Mouse (Mus musculus) lung, postnatal 4 days (tissue): ENCODE data around the gene Trim67.

Experiments
- DNase-seq, 2 experiments: peaks; one replicate each; pipeline ENCODE4 v3.0.0; 2021

Trim67 gene

DNA sequence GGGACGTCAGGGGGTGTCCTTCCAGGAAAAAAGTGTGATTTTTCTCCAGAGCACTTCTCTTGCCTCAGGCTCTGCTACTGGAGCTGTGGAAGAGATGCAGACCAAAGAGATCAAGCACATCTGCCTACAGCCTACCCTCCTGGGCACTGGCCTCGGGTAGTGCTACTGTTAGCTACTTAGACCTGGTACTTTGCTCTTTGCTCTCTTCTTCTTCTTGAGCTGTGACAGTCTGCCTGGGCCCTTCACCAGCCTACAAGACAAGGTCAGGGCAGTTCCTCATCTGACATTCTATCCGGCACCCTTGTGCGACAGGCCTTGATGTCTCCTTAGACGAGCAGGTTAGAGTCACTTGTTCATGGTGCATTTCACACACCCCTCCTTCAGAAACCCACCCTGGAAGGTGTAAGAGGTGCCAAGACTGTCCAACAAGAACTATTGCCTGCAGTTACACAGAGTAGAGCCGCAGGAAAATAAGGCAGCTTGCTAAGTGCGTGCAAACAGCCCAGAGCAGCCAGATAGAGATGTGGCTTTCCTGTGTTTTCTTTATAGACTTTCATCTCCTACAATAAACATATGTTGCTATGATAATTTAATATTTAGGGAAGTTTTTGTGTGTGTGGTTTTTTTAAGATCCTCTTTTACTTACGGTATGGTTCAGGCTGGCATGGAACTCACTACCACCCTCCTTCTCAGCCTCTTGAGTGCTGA lies 3.0 kb downstream of the Trim67 start:
- no peak for DNase-seq

DNA sequence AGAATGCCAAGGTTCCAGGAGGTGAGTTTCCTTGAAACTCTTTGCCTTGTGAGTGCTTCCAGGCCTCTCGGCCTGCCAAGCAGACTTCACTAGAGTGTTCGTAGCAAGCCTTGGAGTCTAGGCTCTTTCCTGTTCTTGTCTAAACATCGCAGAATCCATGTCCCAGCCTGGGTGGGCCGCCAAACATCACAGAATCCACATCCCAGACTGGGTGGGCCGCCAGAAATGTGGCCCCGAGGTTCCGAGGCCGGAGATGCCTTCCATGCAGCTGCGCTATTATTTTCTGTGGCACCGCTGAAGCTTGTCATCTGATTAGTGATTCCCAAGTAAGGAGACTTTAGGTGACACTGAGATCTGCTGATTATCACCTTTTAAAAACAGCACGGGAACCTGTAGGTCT lies 7.7 kb downstream of the Trim67 start:
- peak; percentile 38 to 68 for DNase-seq

DNA sequence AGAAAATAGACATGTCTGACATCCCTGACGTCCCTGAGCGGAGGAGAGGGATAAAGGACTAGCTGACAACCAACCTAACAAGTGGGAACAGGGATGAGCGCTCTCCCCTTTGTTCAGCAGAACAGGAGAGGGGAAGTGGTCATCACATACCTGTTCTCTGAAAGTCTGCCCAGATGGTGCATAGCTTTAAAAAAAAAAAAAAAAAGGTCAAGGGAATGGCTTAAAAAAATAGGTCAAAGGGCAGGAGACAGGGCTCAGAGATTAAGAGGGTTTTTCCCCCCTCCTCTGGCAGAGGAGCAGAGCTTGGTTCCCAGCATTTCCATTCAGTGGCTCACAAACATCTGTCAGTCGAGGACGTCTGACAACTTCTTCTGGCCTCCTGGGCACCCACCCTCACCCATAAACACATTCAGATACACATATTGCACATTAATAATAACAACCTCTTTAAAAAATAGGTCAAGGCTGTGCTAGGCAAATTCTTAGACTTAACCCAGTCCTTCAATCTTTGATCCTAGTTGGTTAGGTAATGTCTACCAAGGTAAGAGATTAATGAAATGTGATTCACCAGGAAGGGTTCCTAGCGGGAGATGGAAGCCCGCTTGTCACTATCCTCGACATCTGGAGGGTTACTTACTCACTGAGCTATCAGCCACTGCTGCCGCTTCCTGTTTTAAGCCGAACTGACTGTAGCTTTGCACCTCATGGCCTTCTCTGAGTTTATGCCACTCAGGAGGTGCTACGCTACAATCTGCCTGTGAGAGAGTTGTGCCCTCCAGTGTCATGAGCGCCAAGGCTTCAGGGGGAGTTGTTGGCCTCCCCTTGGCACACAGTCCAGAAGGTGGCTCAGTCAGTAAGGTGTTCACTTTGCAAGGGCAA lies 11.2 kb downstream of the Trim67 start:
- DNase-seq = no peak

DNA sequence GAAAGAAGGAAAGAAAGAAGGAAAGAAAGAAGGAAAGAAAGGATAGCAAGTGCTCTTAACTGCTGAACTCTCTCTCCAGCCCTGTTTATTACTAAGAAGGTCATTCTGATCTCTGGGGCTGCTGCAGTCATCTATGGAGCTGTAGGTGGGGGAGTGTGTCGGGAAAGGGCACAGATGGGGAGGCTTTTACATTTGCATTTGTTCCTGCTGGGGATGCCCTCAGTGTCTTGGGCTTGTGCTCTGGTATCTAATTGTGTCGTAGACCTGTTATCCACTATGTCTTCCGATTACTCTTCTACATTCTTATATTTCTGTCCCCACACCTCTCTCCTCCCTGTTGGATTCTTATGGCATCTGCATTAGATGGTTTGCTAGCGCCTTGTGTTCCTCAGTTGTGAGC lies 13.1 kb downstream of the Trim67 start:
- no peak for DNase-seq

DNA sequence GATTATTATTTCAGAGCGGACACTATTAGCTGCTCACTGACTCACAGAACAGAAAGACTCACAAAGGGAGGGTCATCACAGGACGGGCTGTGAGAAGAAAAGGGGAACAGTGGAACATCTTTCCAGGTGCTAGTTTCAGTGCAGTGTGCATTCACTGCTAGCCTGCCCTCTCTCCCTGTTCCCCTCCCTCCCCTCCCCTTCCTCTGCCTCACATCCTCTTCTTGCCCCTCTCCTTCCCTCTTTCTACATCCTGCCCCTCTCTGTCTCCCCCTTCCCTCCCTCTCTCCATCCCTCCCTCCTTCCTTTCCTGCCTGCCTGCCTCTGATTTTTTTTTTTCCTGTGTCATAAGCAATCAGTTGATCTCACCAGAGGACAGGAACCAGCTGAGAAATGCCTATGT lies 16.5 kb downstream of the Trim67 start:
- no peak for DNase-seq

DNA sequence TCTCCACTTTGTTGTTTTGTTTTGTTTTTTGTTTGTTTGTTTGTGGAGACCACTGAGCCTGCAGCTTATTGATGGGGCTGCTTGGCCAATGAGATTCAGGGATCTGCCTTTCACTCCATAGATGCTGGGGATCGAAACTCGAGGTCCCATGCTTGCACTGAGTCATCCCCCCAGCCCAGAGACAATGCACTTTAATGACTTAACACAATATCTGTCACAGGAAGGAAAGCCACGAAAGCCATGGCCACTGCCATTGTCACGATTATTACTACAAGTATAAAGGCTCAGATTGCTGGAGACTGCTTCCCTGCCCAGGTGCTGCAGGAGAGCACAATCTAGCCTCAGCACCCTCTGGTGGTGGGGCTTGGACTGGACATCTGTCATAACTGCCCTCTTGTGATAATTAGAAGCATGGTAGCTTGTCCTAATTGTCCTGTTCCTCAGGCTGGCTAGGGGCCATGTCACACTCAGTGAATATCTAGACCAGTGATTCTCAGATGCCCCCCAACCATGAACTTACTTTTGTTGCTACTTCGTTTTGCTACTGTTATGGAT lies 17.2 kb downstream of the Trim67 start:
- no peak for DNase-seq

DNA sequence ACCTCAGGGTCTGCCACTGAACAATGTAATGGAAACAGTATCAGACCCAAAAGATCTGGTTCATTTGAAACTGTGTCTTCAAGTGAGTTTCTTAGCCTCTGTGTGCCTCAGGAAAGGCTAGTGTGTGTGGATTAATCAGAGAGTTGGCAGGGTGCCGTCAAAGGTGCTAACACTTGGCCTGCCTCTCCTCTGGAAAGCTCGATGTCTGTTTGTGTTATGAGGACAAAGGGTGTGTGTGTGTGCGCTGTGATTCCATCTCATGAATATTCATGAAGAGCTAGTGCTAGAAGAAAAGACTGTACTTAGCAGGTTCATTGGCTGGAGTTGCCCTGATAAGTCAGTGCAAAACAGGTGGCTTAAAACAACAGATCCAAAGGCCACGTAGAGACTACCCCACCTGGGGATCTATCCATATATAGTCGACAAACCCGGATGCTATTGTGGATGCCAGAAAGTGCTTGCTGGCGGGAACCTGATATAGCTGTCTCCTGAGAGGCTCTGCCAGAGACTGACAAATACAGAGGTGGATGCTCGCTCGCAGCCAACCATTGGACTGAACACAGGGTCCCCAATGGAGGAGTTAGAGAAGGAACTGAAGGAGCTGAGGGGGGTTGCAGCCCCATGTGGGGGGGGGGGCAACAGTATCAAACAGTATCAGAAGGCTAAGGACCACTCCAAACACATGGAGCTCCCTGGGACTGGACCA lies 17.9 kb downstream of the Trim67 start:
- no peak for DNase-seq

DNA sequence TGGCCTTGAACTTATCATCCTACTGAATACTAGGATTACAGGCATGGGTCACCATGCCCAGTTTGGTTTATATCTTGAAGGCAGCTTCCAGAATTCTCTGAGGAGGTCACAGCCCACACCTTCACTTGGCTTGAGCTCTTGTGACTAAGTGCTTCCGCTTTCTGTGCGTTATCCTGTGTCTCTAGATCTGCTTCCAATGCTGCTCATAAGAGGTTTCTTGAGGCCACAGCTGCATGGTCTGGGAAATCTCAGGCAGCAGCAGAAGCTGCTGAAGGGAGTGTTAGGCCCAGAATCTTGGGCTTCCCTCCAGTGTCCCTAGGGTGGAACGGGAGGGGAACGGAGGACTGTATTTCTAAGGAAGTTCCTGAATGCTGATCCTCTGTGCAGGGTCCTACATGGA lies 20.4 kb downstream of the Trim67 start:
- DNase-seq = no peak

DNA sequence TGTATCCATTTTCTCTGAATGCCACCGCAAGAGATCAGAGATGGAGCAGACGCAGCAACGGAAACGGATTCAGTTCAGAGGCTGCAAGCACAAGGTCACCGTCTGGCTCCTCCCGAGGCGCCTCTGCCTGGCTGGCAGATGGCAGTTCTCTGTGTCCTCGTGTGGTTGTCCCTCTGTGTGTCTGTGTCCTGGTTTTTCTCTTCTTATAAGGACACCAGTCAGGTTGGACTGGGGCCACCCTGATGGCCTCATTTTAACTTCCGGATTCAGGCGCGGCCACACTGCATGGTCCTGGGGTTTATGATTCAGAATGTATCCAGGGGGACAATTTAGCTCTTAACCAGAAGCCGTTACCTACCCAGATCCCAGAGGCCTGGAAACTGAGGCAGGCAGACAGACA lies 23.0 kb downstream of the Trim67 start:
- DNase-seq = peak; percentile 42 to 78

DNA sequence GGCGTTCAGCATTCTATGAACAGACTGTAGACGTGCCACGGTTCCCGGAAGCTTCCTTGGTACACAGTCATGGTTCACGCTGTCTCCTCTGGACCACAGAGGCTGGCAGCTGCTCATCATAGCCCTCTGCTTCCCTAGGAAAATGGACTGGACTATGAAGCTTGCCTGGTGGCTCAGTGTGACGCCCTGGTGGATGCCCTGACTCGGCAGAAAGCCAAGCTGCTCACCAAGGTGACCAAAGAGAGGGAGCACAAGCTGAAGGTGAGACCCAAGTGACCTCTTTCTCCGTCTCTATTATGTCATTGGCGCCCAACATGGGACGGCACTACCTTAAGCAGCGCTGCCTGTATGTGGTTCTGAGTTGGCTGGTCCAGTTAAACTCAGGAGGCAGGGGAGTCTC lies 24.0 kb downstream of the Trim67 start:
- DNase-seq = no peak

DNA sequence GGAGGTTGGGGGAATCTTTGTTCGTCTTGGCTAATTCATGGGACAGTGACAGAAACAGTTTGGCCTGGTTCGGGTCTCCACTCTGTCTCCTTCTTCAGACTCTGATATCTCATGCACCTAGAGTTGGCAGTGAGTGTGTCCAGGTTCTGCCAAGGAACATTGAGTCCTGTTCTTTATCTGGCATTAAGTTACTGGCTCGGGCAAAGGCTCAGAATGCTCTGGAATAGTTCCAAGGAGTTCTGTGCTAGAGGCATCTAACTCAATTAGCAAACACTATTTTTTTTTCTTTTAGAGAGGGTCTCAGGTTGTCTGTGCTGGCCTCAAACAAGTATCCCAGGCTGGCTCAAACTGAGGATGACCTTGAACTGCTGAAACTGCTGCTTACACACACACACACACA lies 24.5 kb downstream of the Trim67 start:
- no peak for DNase-seq

DNA sequence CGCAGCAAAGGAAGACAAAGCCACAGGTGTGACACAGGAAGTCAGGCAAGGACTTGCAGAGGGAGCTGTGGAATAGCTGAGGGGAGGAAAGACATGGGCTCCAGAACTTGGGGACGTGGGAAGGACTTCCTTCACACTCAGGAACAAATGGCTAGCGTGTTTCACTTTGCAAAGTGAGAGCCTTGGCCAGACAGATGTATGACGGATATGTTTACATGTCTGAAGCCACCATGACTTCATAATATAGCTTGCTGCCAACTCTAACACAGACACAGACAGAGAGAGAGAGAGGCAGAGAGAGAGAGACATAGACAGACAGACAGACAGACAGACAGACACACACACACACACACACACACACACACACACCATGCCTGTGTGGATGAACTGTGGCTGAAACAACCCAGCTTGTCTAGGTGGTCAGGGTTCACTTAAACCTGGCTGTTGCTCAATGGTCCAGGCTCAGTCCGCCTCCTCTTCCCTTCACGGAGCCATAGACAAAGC lies 26.8 kb downstream of the Trim67 start:
- peak; percentile 19 to 32 for DNase-seq

DNA sequence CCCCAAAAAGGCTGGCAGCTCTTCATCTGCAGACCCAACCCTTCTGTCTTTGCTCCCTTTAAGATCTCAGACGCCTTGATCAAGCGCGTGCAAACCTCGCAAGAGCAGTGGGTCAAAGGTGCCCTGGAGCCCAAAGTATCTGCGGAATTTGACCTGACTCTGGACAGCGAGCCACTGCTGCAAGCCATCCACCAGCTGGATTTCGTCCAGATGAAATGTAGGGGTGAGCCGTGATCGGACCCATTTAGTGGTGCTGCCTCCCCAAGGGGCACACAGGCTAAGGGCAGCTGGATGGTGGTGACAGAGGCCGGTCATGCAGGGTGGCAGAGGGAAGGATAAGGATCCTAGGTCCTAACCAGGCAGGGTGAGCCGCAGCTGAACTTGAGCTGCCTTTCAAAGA lies 27.2 kb downstream of the Trim67 start:
- peak in 1 of 2 experiments; percentile 48 for DNase-seq

DNA sequence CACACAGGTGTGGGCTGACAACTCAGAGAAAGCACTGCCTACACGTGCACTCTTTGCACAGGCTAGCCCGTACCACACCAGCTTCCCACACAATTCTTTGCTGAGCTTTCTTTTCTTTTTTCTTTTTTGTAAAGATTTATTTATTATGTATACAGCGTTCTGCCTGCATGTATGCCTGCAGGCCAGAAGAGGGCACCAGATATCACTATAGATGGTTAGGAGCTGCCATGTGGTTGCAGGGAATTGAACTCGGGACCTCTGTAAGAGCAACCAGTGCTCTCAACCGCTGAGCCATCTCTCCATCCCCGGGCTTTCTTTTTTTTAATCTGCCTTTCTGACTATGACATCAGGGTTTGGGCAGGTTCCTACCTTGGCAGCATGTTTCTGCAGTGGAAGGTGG lies 30.6 kb downstream of the Trim67 start:
- DNase-seq = no peak

DNA sequence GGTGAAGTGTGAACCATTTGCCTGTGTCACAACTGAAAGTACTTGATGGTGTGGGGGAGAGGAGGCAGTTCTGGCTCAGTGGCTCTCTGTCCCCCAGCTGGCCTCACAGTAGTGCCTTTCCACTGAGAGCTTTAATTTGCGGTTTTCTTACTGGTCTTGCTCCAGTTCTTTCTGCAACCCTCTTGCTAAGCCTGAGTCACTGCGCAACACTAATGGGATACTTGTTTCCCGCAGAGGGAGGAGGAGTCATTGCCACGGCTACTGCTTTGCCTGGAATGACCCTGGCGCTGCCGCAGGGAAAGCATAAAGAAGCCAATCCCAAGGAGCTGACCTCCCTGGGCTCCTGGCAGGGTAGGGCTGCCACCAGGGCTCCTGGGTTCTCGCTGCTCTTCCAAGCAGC lies 33.8 kb downstream of the Trim67 start:
- DNase-seq = peak; percentile 39 to 52

DNA sequence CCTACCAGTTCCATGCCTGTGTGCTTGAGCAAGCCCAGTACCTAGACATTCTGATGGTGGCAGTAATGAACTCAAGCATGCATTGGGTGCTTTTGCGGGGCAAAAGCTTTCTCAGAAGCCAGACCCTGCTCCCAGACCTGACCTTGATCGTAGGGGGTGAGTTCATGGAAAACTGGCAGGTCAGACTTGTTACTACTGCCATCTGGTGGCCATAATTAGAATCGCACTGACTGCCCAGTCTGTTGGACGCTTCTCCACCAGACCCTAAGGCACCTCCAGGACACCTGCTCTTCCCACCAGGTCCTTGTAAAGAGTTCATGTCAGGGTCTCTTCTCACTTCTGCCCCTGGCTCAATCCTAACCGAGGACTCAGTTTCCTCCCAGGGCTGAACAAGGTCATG lies 34.5 kb downstream of the Trim67 start:
- DNase-seq = peak; percentile 38 to 73

DNA sequence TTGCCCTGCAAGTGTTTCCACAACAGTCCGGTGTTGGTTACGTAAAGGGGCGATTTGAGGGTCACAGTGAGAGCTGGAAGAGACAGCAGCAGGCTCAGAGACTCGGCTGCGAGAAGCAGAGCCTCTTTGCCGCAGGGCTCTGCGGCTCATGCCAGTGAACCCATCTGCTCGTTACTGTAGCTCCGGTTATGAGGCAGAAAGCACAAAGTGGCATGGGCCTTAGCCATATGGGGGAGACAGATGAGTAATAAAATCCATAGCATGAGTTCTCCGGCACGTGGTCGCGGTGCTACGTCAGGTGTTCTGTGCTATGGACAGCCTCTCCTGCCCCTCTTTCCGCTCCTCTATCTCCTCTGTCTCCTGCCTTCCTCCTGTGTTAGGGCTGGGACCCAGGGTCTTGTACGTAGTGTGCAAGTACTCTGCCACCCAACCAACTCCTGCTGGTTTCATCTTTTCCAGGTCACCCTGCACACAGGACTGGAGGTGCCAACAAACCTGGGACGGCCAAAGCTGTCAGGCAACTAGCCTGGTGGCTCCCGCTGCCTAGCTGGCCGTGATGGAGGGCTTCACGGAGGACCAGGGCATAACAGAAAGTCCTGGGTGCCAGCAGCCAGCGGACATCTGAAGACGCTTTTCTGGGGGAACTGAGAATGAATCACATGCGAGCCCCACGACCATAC lies 35.8 kb downstream of the Trim67 start:
- no peak for DNase-seq

DNA sequence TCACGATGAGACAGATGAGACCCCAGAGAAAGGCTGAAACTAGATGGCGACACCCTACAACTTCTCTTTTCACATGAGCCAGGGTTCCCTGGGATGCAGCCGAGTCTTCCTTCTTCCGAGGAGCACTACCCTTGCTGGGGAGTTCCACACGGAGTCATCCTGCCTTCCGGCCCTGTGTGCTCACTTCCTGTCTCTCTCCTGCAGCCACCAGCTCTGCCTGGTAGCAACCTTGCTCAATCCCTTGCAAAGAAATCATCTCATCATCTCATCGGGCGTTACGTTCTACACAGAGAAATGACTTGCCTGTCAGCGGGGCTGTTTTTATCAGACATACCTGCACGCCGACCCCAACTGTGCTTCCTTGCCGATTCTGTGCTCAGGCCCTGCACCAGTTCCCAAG lies 37.2 kb downstream of the Trim67 start:
- DNase-seq = peak in 1 of 2 experiments; percentile 33

DNA sequence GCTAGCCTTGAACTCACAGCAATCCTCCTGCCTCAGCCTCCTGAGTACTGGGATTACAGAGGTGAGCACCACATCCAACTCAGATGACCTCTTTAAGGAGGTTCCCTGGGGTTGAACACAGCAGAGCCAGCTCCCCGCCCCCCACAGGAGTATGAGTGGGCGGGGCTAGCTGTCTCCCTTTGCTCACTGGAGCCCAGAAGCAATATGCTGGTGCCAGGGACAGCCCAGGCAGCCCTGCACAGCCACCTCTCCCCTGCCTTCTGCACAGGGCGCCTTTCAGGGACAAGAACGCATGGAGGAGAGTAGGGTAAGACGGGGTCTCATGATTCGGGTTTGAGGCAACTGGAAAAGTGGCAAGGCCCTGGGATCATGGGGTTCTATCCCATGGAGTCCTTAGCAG lies 38.6 kb downstream of the Trim67 start:
- peak in 1 of 2 experiments; percentile 24 for DNase-seq

DNA sequence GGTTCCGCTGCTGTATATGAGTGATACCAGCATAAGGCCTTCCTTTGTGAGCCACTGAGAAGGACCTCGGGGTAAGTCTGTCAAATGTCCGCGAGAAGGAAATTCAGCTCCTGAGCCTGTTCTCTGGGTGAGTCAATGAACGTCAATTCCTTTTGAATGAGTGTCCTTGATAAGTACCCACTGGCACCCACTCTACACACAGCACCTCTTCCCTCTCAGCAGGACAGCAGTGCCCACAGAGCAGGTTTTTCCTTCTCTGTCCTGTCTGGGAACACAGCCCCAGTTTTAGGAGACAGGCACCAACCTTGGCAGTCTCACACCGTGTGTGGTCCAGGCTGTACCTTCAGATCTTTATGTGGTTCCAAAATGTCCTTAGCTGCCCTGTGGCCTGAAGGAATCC lies 39.0 kb downstream of the Trim67 start:
- peak in 1 of 2 experiments; percentile 14 for DNase-seq

DNA sequence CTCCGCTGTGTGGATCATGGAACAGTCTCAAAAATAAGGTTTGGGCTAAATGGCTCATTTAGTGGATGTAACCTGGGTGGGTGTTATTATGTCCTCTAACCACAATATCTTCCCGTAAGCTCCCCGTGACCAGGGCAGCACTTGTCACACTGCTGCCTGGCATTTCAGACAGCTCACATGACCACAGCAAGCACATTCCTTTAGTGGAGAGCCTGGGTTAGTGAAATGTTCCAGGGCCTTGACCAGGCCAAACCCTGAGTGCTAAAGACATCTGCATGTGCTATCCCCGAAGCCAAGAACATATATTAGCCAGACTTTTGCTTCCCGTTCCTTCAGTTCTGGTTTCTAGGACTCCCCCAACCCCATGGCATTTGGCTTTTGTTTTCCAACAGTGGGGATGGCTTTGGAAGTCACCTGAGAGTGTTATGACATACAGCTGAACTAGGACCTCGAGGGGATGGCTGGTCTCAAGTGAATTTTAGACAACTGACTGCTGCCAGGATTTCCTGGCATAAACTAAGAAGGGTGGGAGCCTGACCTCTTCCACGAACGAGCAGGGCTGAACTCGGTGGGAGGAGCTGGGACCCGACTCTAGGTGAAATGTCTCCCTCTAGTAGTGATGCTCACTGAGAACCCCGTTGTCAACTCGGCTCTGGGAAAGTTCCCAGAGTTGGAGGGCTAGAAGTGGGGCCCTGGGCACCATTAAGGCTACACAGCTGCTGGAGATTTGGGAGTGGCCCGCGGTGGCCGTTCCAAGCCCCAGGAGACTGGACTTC lies 40.7 kb downstream of the Trim67 start:
- peak in 1 of 2 experiments; percentile 43 for DNase-seq

DNA sequence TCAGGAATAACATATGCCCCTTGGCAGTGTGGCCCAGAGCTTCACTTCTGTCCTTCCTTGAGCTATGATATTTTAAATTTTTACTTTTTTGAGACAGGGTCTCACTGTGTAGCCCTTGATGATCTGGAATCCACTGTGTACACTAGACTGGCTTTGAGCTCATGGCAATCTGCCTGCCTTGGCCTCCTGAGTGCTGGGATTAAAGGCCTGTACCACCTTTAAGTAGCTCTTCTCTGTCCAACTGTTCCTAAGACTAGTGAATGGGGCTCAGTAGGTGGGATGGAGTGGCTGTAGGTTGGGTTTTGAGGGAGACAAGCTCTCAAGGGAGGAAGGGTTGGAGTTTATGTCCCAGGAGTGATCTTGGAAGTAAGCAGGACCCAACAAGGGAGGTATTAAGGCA lies 43.0 kb downstream of the Trim67 start:
- peak in 1 of 2 experiments; percentile 5 for DNase-seq
